Mouse (Mus musculus): ENCODE results near the gene C1s1.
A peak's percentile ranks its signal among the peaks of the same experiment; 100 is the strongest.
"Not testable (repeated sequence)": the region's sequence is repeated elsewhere in the genome, so short reads cannot be mapped to it uniquely, and the experiment has no call there.

The C1s1 gene

GRCm38 (mm10) chr6:124511936-124512335, 30.2 kb downstream of the C1s1 start:
- no peak for DNase-seq (ENCODE audit: low spot score)

- DNase-seq (ENCODE audit: low spot score): not testable (repeated sequence)
Measured at GRCm38 (mm10) chr6:124509192-124509591, 33.0 kb downstream of the C1s1 start.

DNA sequence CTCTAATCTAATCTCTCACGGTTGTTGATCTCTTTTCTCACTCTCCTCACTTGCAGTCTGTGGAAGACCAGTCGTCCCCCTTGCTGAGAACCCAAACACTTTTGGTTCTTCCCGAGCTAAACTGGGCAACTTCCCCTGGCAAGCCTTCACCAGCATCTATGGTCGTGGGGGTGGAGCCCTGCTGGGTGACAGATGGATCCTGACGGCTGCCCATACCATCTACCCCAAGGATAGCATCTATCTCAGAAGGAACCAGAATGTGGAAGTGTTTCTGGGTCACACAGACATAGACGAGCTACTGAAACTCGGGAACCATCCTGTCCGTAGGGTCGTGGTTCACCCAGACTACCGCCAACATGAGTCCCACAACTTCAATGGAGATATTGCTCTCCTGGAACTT, 33.9 kb downstream of the C1s1 start:
- no peak for DNase-seq (ENCODE audit: low spot score)

GRCm38 (mm10) chr6:124506991-124507390, 35.2 kb downstream of the C1s1 start:
- DNase-seq (ENCODE audit: low spot score): no peak

GRCm38 (mm10) chr6:124505028-124505427, 37.1 kb downstream of the C1s1 start:
- DNase-seq (ENCODE audit: low spot score): no peak

DNA sequence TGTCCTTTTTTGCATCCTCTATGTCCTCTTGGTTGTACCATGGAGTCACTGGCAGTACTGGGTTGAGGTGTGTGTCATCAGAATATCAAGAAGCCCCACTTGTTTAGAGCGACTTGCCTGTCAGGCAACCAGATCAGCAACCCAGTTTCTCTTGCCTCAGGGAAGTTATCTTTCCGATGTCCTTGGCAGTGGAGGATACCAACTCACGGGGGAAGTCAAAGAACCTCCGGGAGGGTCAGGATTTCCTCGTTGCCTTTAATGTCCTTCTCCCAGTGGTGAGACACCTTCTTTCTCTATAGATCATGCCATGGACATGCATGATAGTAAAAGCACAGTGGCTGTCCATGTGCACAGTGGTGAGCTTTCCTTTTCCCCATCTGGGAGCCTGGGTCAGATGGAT, 40.1 kb downstream of the C1s1 start:
- no peak for DNase-seq (ENCODE audit: low spot score)

DNA sequence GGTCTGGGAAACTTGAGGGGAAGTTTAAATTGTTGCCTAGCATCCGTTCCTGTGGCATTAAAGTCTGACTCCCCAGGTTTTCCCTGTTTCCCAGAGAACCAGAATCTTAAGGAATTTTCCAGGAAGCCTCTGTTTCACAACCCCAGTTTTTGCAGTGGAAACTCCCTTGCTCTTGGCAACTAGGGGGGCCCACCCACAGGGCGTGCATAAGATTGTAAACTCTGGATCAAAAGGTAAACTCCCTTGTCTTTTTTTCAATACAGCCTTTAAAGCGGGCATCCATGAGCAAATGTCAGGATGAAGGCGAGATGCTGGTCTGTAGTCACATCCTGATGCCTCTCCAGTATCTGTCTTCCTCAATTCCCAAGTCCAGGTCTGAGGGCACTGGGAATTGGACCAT, 40.7 kb downstream of the C1s1 start:
- DNase-seq (ENCODE audit: low spot score): no peak

GRCm38 (mm10) chr6:124499914-124500566, 42.1 kb downstream of the C1s1 start:
- no peak for DNase-seq (ENCODE audit: low spot score)

GRCm38 (mm10) chr6:124496054-124496453, 46.1 kb downstream of the C1s1 start:
- no peak for DNase-seq (ENCODE audit: low spot score)

DNA sequence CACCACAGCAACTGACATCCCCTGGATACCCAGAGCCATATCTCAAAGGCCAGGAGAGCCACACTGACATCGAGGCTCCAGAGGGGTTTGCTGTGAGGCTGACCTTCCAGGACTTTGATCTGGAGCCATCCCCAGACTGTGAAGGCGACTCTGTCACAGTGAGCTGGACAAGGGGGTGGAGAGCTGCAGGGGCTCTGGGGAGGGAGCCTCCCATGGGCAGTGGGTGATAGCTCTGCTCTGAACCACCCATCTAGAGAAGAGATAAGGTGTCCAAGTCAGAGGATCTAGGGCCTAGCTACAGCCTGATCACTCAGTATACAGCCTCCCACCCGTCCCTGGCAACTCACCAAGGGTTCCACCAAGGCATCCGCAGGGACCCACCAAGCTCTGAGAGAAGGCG, 48.3 kb downstream of the C1s1 start:
- no peak for DNase-seq (ENCODE audit: low spot score)

GRCm38 (mm10) chr6:124492842-124493561, 49.2 kb downstream of the C1s1 start, which contains the start of gene C1rl:
Gene C1rl, plus strand, starts transcription at chr6:124493113.
- peak; percentile 30 for DNase-seq (ENCODE audit: low spot score)

GRCm38 (mm10) chr6:124491427-124491826, 50.7 kb downstream of the C1s1 start:
- no peak for DNase-seq (ENCODE audit: low spot score)

DNA sequence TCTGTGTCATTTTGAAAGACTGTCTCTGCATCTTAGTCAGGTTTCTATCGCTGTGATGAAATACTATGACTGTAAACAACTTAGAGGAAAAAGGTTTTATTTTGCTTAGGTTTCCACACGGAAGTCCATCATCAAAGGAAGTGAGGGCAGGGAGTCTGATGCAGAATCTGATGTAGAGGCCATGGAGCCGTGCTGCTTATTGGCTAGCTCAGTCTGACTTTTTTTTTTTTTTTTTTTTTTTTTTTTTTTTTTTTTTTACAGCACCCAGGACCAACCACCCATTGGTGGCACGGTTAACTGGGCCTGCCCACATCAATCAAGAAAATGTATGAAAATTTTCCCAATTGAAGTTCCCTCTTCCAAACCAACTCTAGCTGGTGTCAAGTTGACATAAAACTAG, 53.2 kb downstream of the C1s1 start:
- DNase-seq (ENCODE audit: low spot score): no peak

DNA sequence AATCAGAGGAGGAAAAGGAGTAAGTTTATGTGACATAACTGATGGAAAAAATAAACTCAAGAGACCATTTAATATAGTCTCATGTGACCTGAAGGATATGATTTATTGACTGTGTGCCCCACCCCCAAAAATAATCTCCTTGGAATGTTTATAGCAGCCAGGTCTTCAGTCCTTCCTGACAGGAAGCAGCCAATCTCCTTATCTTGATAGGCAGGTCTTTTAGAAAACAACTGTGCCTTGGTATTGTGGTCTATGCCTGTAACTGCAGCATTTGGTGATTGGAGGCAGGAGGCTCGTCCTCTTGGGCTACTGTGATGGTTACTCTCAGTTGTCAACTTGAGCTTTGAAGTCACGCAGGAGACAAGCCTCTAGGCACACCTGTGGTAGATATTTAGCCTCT, 54.6 kb downstream of the C1s1 start:
- DNase-seq (ENCODE audit: low spot score): no peak

DNA sequence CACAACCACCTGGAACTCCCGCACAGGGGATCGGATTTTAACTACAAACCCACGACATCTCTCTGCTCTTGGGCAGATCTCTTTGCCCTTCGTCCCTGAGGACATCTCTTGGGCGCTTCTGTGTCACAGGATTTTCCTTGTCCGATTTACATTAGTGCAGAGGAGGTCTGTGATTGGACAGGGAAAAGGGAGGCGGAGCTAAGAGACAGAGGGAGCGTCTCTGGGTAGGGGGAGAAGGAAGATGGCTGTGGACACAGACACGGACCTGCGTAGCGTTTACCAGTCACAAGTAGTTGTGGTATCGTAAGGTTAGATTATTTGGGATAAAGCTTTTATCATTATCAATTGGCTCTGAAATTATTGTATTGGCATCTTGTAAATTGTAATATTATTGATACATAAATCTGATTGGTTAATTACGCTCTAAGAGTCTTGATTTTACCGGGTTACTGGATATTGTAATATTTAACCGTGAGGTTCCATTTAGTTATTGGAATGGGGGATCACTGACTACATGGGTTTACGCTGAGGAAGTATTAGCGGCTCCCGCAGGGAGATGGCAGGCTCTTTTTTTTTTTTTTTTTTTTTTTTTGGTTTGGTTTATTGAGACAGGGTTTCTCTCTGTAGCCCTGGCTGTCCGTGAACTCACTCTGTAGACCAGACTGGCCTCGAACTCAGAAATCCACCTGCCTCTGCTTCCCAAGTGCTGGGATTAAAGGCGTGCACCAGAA, 56.6 kb downstream of the C1s1 start:
- no peak for DNase-seq (ENCODE audit: low spot score)

DNA sequence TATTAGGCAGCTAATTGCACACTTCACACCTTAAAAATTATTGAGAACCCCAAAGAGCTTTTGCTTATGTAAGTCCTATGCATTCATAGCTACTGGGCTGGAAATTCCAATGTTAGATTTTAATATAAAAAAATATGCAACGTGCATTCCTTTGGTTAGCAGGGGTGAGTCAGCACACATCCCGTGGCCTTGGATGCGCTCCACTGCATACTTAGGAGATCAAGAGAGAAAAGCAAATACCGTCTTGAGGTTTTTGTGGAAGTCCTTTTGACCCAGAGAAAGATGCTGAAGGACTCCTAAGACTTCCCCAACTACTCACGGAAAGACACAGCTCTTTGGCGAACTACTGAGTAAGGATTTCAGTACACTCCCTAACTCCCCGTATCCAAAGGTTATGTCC, 57.3 kb downstream of the C1s1 start:
- no peak for DNase-seq (ENCODE audit: low spot score)

GRCm38 (mm10) chr6:124483831-124484230, 58.3 kb downstream of the C1s1 start:
- DNase-seq (ENCODE audit: low spot score): not testable (repeated sequence)

GRCm38 (mm10) chr6:124481571-124481970, 60.6 kb downstream of the C1s1 start:
- DNase-seq (ENCODE audit: low spot score): no peak
